Mouse (Mus musculus): Measurements from ENCODE around the gene Shisa7.
"Not testable (repeated sequence)": the region's sequence is repeated elsewhere in the genome, so short reads cannot be mapped to it uniquely, and the experiment has no call there.

Shisa7 gene

DNA sequence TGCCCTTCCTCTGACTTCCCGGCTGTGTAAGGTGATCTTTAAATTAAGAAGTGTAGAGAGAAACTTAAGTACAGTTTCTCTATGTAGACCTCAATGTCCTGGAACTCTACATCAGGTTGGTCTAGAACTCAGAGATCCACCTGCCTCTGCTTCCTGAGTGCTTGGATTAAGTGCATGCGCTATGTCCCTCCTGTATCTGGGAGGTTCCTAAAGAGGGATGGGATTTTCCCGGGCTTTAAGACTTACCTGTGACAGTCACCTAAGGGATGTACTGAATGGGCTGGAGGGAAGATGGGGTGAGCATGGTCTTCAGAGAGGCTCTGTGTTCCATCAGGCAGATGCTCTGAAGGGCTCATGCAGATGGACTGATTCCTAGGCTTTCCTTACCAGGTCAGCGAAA, 50.8 kb downstream of the Shisa7 start:
- no peak for DNase-seq

DNA sequence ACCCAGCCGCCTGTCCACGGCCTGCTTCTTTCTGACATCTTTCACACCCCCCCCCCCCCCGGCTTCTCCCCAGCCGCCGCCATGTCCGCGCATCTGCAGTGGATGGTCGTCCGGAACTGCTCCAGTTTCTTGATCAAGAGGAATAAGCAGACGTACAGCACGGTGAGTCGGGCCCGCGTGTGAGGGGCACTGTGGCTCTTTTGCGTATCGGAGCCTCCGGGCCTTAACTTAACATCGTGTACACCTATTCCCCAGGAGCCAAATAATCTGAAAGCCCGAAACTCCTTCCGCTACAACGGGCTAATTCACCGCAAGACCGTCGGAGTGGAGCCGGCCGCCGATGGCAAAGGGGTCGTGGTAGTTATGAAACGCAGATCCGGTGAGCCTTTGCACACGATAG, 51.2 kb downstream of the Shisa7 start:
- not testable (repeated sequence) for DNase-seq

DNA sequence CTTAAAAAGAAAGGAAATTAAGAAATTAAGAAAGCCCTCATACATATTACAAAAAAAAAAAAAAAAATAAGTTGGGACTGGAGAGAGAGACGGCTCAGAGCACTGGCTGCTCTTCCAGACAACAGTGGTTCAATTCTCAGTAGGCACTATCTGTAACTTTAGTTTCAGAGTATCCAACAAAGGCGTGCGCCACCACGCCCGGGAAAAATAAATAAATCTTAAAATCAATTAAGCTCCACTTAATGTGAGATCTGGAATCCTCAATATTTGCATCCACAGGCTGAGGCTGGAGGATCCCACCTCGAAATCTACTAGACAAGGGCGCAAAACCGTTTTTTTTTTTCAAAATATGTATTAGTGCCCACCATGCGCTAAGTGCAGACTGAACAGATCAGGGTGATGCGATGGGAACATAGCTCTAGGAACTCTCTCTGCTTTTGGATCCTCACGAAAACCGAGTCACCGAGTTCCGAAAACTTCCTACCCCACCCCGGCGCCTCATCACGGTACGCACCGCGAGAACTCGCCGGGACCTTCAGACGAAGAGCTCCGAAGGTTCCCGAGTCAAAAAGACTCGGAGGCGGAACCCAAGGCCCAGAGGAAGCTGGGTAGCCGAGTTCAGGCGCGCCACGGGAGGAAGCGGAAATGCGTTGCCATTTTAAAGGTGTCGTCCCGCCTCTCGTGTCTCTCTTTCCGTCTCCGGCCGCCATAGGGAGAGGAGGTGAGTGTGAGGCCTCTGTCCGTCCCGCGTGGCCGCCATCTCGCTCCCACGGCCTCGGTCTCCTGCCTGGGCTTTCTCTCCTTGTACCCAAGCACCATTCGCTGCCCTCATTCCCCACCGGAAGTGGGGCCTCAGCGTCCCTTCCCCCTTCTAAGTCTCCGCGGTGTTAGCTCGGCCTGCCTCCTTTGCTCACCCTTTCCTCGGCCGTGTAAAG, 52.0 kb downstream of the Shisa7 start, which contains the start of gene Rpl28:
TSS of gene Rpl28 (plus strand) at position 597 of the 935 bp plus-strand sequence.
- peak; percentile 93 to 96 for DNase-seq

DNA sequence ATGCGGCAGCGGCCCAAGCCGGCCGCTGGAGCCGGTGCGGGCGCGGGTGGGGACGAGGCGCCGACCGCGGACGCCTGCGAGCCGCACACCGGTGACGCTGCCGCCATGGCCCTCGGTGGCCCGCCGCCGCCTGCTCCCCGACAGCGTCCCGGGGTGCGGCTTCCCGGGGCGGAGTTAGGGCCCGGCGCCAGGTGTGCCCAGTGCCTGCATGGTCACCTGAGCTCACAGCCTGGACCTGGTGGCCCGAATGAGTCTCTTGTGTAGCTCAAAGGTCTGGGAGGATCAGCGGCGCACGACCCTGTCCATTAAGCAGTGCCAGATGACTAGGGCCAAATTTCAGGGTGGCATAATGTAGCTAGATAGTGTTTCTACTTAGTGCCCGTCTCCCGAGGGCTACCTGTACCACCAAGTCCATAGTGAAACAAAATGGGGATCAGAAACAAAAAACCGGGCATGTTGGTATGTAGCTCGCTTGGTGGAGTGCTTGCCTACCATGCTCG, 55.0 kb downstream of the Shisa7 start, which contains the start of gene Tmem238:
TSS of gene Tmem238 (minus strand) at position 221 of the 500 bp plus-strand sequence.
- DNase-seq, result peak in 1 of 2 experiments; percentile 87

DNA sequence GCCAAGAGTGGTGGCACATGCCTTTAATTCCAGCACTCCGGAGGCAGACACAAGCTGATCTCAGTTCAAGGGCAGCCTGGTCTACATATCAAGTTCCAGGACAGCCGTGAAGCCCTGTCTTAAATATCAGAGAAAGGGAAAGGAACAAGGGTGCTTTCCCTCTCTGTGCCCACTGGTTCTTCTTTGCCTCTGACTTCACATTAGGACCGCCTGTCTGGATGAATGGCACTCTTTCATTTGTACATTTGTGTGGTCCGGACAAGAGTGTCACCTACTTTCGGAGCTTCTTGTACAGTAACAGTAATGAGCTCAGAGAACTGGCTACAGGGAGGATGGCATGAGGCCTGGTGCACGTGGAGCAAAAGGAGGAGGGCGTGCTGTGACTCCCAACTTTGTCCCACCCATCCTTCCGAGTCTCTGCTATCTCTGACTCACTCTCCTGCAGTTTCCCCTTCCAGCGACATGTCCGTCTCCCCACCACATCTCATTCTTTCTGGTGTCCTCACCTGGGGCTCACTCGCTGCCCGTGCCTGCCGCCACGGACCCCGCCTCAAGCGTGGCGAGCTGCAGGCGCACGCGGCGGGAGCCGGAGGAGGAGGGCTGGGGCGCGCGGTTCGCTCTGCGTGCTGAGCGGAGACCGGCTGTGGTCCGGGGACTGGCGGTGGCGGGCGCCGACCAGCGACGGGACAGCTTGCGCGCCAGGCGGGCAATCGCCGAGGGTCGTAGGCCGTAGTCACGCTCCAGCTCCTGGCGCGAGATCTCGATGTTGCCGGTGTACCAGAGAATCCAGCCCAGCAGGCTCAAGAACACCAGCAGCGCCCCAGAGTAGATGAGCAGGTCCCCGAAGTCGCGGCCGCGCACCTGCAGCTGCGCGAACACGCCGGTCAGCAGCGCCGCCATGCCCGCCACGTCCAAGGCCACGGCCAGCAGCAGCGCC, 55.7 kb downstream of the Shisa7 start:
- peak; percentile 82 to 83 for DNase-seq

DNA sequence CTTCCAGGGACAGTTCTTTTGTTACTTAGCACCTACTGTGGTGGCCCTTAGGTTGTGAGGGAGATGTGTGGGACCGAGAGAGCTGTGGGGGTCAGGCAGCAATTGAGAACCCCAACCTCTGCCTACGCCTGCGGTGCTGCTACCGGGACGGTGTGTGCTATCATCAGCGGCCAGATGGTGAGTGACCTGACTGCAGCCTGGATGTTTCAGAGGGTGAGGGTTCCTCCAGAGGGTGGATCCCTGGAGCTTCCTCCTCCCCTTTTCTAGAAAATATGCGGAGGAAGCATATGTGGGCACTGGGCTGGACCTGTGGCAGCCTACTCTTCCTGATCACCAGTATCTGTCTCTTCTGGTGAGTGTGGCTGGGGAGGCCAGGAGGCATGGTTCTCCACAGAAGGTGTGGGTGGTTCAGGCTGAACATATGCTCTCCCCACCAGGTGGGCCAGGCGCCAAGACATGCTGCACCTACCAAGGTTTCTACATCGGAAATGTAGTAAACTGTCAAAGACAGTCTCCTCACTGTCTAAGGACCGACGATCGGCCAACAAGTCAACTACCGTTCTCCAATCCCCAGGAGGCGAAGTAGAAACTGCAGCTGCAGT, 60.7 kb downstream of the Shisa7 start:
- peak; percentile 80 to 87 for DNase-seq

DNA sequence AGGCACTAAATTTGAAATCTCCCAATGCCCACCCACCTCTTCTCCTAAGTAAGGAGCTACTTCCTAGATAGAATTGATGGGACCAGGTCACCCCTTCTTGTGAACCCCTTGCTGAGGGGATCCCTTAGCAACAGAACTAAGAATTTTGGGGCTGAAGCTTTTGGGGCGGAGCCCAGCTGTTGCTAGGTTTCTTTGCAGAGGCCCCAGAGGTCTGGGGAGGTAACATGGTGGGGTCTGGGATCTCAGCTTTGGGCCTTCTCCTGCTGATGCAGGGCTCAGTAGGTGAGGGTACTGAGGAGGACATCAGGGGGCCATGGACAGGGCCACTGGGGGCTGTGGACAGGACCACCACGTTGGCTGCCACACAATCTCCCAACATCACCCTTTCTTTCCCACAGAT, 61.7 kb downstream of the Shisa7 start, which contains the start of the genes Il11 and Tmem190:
TSS of gene Il11 (minus strand) at position 101 of the 400 bp plus-strand sequence.
TSS of gene Tmem190 (plus strand) at position 179 of the 400 bp plus-strand sequence.
- DNase-seq, result no peak

DNA sequence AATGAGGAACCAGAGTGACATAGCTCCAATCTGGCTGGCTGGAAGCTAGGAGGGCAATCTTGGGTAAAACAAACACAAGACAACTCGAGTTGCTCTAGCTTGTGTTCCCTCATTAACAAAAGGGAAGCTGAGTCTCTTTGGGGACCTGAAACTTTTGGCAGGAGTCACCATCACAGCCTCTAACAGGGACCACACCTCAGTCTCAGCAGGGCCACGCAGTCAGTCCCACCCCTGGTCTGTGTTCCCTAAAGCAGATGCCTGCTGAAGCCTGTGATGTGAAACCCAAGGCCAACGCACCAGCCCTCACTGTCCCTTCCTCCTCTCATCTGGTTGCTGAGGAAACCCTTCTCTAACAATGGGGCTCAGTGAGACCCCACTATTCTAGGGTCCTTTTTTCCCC, 62.4 kb downstream of the Shisa7 start:
- DNase-seq, result no peak

DNA sequence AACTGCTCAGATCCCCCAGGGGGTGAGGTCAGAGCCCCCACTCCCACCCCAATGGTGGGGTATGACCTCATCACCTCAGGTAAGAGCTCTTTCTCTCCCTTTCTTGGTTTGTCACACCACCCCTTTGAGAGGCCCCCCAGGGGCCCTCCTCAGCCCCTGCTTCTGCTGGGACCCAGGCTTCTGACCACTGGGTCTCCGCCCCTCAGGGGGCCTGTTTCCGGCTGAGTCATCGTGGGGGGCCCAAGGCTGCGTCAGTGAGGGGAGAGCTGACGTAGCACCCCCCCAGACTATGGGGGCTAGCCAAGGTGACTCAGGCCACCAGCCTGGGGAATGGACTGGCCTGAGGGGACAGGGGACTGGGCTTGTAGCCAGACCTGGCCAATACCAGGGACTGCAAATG, 64.6 kb downstream of the Shisa7 start:
- DNase-seq, result no peak

DNA sequence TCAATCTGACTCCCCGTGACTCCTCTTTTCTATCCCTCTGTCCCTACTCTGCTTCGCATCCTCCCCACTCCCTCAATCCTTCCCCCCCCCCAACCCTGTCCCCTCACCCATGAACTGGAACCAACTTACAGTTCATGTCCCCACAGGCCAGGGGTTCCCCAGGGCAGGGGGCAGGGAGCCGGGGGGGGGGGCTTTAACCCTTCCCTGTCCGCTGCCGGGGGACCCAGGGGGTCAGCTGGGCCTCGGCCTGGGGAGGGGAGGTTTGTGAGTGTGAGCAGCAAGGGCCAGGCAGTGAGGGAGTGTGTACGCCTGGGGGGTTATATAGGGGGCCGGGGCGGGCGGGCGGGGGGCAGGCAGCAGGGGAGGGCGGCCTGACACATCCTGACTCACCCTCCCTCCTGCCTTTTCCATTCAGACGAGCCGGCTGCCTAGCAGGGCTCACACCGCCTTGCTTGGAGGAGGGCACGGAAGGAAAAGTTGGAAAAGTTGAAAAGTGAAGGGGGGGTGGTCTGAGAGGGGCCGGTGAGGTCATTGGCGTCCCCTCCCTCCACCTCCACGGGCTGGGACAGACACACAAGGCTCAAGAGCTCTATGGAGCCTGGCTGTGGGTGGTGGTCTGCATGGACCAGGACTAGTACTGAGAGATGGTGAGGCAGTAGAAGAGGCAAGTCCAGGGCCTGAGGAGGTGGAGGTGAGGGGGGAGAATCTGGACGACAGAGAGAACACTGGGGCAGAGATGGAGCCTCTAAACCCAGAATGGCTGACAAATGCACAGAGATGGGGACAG, 66.5 kb downstream of the Shisa7 start:
- DNase-seq, result no peak

DNA sequence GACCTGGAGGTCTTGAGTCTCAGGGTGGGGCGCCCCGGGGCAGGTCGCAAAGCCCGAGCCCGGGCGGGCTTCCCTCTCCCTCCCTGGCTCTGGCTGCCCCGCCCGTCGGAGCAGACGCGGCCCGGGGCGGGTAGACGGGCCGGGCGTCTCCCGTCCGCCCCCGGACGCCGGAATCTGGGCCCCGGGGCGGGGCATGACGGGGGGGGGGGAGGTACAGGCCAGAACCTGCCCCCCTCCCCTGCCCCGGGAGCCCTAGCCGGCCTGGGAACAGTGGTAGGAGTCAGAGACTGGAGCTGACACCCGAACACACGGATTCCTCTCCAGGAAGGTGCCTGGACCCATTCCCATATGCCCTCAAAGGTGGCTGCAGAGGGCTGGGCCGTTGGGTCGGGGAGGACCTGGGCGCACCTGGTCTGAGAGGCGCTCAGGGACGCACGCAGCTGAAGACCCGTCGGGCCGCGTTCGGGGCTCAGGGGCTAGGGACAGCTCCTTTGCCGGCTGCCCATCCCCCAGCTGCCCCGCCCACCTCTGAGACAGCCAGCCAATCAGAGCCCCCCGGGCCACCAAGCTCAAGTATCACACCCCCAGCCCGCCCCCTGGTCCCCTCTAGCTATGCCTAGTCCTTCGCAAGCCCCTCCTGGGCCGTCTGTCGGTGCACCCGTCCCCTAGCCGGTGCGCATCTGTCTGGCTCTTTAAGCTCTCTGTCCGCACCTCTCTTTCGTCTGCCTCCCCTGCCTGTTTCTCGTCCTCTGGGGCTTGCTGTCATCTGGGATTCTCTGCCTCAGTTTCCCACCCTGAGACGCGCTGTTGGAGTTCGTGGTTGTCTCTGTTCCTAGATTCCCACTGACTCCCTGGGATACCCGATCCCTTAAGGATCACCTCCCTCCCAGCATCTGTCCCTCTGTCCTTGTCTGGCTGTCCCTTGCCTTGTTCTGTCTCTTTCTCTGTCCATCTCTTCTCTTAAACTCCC, 67.3 kb downstream of the Shisa7 start:
- peak in 1 of 2 experiments; percentile 46 for DNase-seq

DNA sequence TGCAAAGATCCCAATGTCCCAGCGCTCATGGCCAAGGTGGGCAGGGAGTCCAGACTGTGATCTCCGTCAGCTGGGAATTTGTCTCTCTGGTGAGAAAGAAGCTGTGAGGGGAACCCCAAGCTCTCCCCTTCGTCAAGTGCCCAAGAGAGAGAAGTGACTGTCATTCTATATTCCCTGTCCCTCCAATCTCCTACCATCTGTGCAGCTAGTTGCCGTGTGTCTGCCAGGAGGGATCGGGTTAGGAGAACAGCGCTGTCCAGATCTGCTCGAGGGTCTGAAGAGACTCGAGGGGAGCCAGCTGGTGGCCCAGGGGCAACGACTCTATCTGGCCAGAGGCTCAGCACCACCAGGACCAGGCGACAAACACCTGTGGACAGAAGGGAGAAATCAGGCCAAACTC, 68.4 kb downstream of the Shisa7 start:
- no peak for DNase-seq
